Mouse (Mus musculus) liver, embryonic 11.5 days (tissue): ENCODE results near the gene Zpbp2. TPM values are rescaled to one million over a fixed set of nuclear protein-coding genes. Genes with fewer than 3 reads are reported as not detected.

ENCODE experiments used
- ATAC-seq: fragments of 200-750 bp; cut with Nextera tagmentation; replicated peaks from 2 replicates; pipeline ENCODE4 v1.8.0; 2017; ENCODE audit warnings: moderate number of reproducible peaks, mild to moderate bottlenecking, moderate TSS enrichment, moderate library complexity; ENCODE audit not compliant: low FRiP score
- DNase-seq: peaks from one replicate; pipeline ENCODE4 v3.0.0-alpha.2; 2017; ENCODE audit warnings: low spot score
- H3K27ac ChIP-seq: fragments of 300-500 bp; sonication (generic); 2 replicates; pipeline ENCODE4 v1.5.1; 2014; ENCODE audit warnings: mild to moderate bottlenecking, low read depth, low read length, control low read depth
- H3K27me3 ChIP-seq: fragments of 300-500 bp; sonication (generic); replicated peaks from 2 replicates; pipeline ENCODE4 v1.6.1; 2014; ENCODE audit warnings: low read length, mixed read lengths; ENCODE audit not compliant: control insufficient read depth, insufficient read depth
- H3K36me3 ChIP-seq: fragments of 300-500 bp; sonication (generic); 2 replicates; pipeline ENCODE4 v1.6.1; 2014; ENCODE audit warnings: mild to moderate bottlenecking, low read length, moderate library complexity, mixed read lengths; ENCODE audit not compliant: control insufficient read depth, insufficient read depth
- H3K4me1 ChIP-seq: fragments of 300-500 bp; sonication (generic); replicated peaks from 2 replicates; pipeline ENCODE4 v1.6.1; 2014; ENCODE audit warnings: low read length, mixed read lengths; ENCODE audit not compliant: control insufficient read depth, insufficient read depth
- H3K4me2 ChIP-seq: fragments of 300-500 bp; sonication (generic); 2 replicates; pipeline ENCODE4 v1.6.1; 2014; ENCODE audit warnings: mild to moderate bottlenecking, control low read depth, moderate library complexity
- H3K4me3 ChIP-seq: fragments of 300-500 bp; sonication (generic); 2 replicates; pipeline ENCODE4 v1.5.1; 2014; ENCODE audit warnings: low read depth, low read length, control low read depth
- H3K9ac ChIP-seq: fragments of 300-500 bp; sonication (generic); 2 replicates; pipeline ENCODE4 v1.6.1; 2014; ENCODE audit warnings: low read depth, low read length, control low read depth
- H3K9me3 ChIP-seq: fragments of 300-500 bp; sonication (generic); 2 replicates; pipeline ENCODE4 v1.6.1; 2016; ENCODE audit warnings: low read length, inconsistent platforms, mixed read lengths; ENCODE audit not compliant: control insufficient read depth
- WGBS: fragments of 180-500 bp; shearing (Covaris S2); extraction: QIAGEN DNeasy Blood & Tissue Kit; methylation state at CpG from one replicate; pipeline ENCODE4 v1.1.7; 2014; 5-methylcytosine and 5-hydroxymethylcytosine counted together
- polyA plus RNA-seq: library from polyadenylated mRNA; unstranded; fragments of >200 nt; fragmentation: Nextera tagmentation; extraction: Ambion mirVana; gene quantifications from 2 replicates; pipeline ENCODE4 v1.2.1, GENCODE M21; 2014

Gene Zpbp2
- polyA plus RNA-seq, 1 experiment from 2014 or later = 0.40 TPM

- H3K27me3 ChIP-seq = no peaks in the 10 kb centered on the region
- no peak for DNase-seq
- H3K4me2 ChIP-seq = no peak overlapping the region
- no peak overlapping the region for H3K4me3 ChIP-seq
- 0 out of 2 replicates have a peak, but pooled peaks cover 2% of the 10 kb centered on the region for H3K9me3 ChIP-seq
- 74% methylated on average over 6 of the region's 6 CpGs for WGBS
- no peaks in the 10 kb centered on the region for H3K4me1 ChIP-seq
- no peak for ATAC-seq
- H3K27ac ChIP-seq = no peak overlapping the region
- no peak overlapping the region for H3K9ac ChIP-seq
- H3K36me3 ChIP-seq = no peaks in the 10 kb centered on the region
These were observed 18.6 kb downstream of the Zpbp2 start for GRCm38 (mm10) chr11:98569461-98569860.

- H3K4me1 ChIP-seq = peaks cover 28% of the 10 kb centered on the region
- H3K4me3 ChIP-seq = no peak overlapping the region
- H3K4me2 ChIP-seq = no peak overlapping the region
- no peaks in the 10 kb centered on the region for H3K27me3 ChIP-seq
- WGBS = 90% methylated on average over 5 of the region's 5 CpGs
- no peak overlapping the region for H3K9ac ChIP-seq
- no peaks in the 10 kb centered on the region for H3K9me3 ChIP-seq
- ATAC-seq (no peak), DNase-seq (no peak)
- peaks cover 7% of the 10 kb centered on the region; the same call in 1 of the 2 replicates for H3K36me3 ChIP-seq
- H3K27ac ChIP-seq = no peak overlapping the region
These were observed 26.9 kb downstream of the Zpbp2 start for GRCm38 (mm10) chr11:98577776-98578175.

GRCm38 (mm10) chr11:98580301-98581121, 29.6 kb downstream of the Zpbp2 start:
- Histone ChIP-seq H3K9ac (peak overlapping the region; percentile 61), H3K27me3 (no peaks in the 10 kb centered on the region), H3K36me3 (peaks cover 10% of the 10 kb centered on the region; the same call in 1 of the 2 replicates), H3K4me2 (peak overlapping the region; percentile 89), H3K27ac (peak overlapping the region; percentile 99), H3K9me3 (no peaks in the 10 kb centered on the region), H3K4me3 (peak overlapping the region; percentile 41), H3K4me1 (peaks cover 55% of the 10 kb centered on the region)
- 36% methylated on average over 16 of the region's 16 CpGs for WGBS
- no peak for DNase-seq
- ATAC-seq = peak; percentile 59

GRCm38 (mm10) chr11:98581286-98582029, 30.6 kb downstream of the Zpbp2 start:
- H3K4me1 ChIP-seq = peaks cover 61% of the 10 kb centered on the region
- ATAC-seq = peak; percentile 37
- H3K4me2 ChIP-seq = peak overlapping the region; percentile 89
- peak; percentile 50 for DNase-seq
- H3K9ac ChIP-seq = peak overlapping the region; percentile 72
- H3K9me3 ChIP-seq = no peaks in the 10 kb centered on the region
- H3K4me3 ChIP-seq = peak overlapping the region; percentile 41
- peaks cover 10% of the 10 kb centered on the region; the same call in 1 of the 2 replicates for H3K36me3 ChIP-seq
- WGBS = 32% methylated on average over 17 of the region's 17 CpGs
- H3K27ac ChIP-seq = peak overlapping the region; percentile 99
- no peaks in the 10 kb centered on the region for H3K27me3 ChIP-seq

- WGBS = 42% methylated on average over 8 of the region's 8 CpGs
- Histone ChIP-seq H3K4me1 (peaks cover 61% of the 10 kb centered on the region), H3K4me2 (peak overlapping the region; percentile 89), H3K9me3 (no peaks in the 10 kb centered on the region), H3K4me3 (peak overlapping the region; percentile 41), H3K36me3 (peaks cover 10% of the 10 kb centered on the region; the same call in 1 of the 2 replicates), H3K27ac (peak overlapping the region; percentile 99), H3K9ac (peak overlapping the region; percentile 72), H3K27me3 (no peaks in the 10 kb centered on the region)
- peak; percentile 9; the same call in 1 of the 2 replicates for ATAC-seq
- no peak for DNase-seq
These were observed 31.1 kb downstream of the Zpbp2 start for GRCm38 (mm10) chr11:98582030-98582388.

- H3K36me3 ChIP-seq = peaks cover 10% of the 10 kb centered on the region; the same call in 1 of the 2 replicates
- WGBS = 42% methylated on average over 12 of the region's 12 CpGs
- H3K4me3 ChIP-seq = peak overlapping the region; percentile 41
These were observed 31.8 kb downstream of the Zpbp2 start for GRCm38 (mm10) chr11:98582551-98583264.

GRCm38 (mm10) chr11:98583265-98583552, 32.3 kb downstream of the Zpbp2 start:
- ATAC-seq (peak; percentile 76), DNase-seq (peak; percentile 63)
- H3K36me3 ChIP-seq = peaks cover 10% of the 10 kb centered on the region; the same call in 1 of the 2 replicates
- peaks cover 69% of the 10 kb centered on the region for H3K4me1 ChIP-seq
- H3K4me2 ChIP-seq = peak overlapping the region; percentile 89
- peak overlapping the region; percentile 41 for H3K4me3 ChIP-seq
- H3K9ac ChIP-seq = peak overlapping the region; percentile 83
- no peaks in the 10 kb centered on the region for H3K27me3 ChIP-seq
- WGBS = 49% methylated on average over 3 of the region's 3 CpGs
- no peaks in the 10 kb centered on the region for H3K9me3 ChIP-seq
- H3K27ac ChIP-seq = peak overlapping the region; percentile 99

More at GRCm38 (mm10) chr11:98582551-98583264, 31.8 kb downstream of the Zpbp2 start:
- H3K27ac ChIP-seq = peak overlapping the region; percentile 99
- DNase-seq (peak; percentile 55), ATAC-seq (peak; percentile 76)
- H3K4me2 ChIP-seq = peak overlapping the region; percentile 89
- no peaks in the 10 kb centered on the region for H3K27me3 ChIP-seq
- H3K9ac ChIP-seq = peak overlapping the region; percentile 83
- peaks cover 66% of the 10 kb centered on the region for H3K4me1 ChIP-seq
- H3K9me3 ChIP-seq = no peaks in the 10 kb centered on the region

- H3K27me3 ChIP-seq = no peaks in the 10 kb centered on the region
- DNase-seq (no peak), ATAC-seq (peak; percentile 30; the same call in 1 of the 2 replicates)
- H3K4me1 ChIP-seq = peaks cover 72% of the 10 kb centered on the region
- peak overlapping the region; percentile 99 for H3K27ac ChIP-seq
- no peaks in the 10 kb centered on the region for H3K9me3 ChIP-seq
- 10% methylated on average over 3 of the region's 3 CpGs for WGBS
- peak overlapping the region; percentile 41 for H3K4me3 ChIP-seq
- H3K9ac ChIP-seq = peak overlapping the region; percentile 83
- peak overlapping the region; percentile 89 for H3K4me2 ChIP-seq
- H3K36me3 ChIP-seq = peaks cover 10% of the 10 kb centered on the region; the same call in 1 of the 2 replicates
These were observed 32.7 kb downstream of the Zpbp2 start for GRCm38 (mm10) chr11:98583571-98583970.
